Comparison of ENCODE assay signal across 8 mouse cellular contexts in the genomic region with DNA sequence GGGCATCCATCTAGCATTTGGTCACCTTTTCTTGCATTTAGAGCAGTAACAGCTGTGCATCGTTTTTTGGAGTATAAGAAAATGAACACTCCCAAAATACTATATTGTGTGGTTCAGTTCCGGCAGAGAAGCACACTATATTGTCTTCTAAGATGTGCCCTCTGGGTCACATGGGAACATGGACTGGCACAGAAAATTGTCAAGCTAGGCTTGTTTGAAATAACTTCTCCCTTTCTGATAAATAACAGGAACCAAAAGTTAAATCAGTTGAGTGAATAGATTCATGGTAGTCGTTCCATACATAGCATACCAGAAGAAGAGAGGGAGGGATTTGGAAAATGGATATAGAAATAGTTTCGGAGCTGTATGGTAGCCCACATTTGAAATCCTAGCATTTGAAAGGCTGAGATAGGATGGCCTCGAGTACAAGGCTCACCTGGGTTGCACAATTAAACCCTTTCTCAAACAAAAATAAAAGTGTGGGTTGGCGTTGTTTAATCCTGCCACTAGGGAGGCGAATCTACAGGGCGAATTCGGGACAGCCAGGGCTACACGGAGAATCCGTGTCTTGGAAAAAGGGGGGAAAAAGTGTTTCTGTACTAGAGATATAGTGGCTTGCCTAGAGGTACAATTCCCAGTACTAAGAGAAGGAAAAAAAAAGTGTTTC. TPM values are rescaled to one million over a fixed set of nuclear protein-coding genes. Genes with fewer than 3 reads are reported as not detected.
DNase-seq lines count a peak whose midpoint lies in the region; ATAC-seq and TF ChIP-seq lines count a peak whose summit lies in the region.

No protein-coding gene starts in this region.

- 12% methylated on average over 11 of the region's 11 CpGs for WGBS in kidney, postnatal 0 days
- WGBS in hindbrain, postnatal 0 days = 10% methylated on average over 11 of the region's 11 CpGs
- WGBS in midbrain, postnatal 0 days = 13% methylated on average over 11 of the region's 11 CpGs

- peak overlapping the region; percentile 96 for H3K27ac ChIP-seq in kidney, postnatal 0 days
- H3K27ac ChIP-seq in hindbrain, postnatal 0 days = peak overlapping the region; percentile 62
- H3K27ac ChIP-seq in midbrain, postnatal 0 days (ENCODE audit: low read depth, low read length) = peak overlapping the region; percentile 49; the same call in 1 of the 2 replicates

- H3K4me1 ChIP-seq in kidney, postnatal 0 days (replicated peaks; ENCODE audit: insufficient read depth, low read length) = peaks cover 31% of the 10 kb centered on the region
- H3K4me1 ChIP-seq in hindbrain, postnatal 0 days (ENCODE audit: insufficient read depth, low read length) = peaks cover 12% of the 10 kb centered on the region
- 0 out of 2 replicates have a peak, but pooled peaks cover 7% of the 10 kb centered on the region for H3K4me1 ChIP-seq in midbrain, postnatal 0 days (ENCODE audit: insufficient read depth, low read length)

- peak overlapping the region; percentile 73 for H3K4me2 ChIP-seq in kidney, postnatal 0 days (ENCODE audit: low read length)
- peak overlapping the region; percentile 76 for H3K4me2 ChIP-seq in hindbrain, postnatal 0 days (ENCODE audit: low read depth, low read length)
- H3K4me2 ChIP-seq in midbrain, postnatal 0 days (ENCODE audit: low read depth, low read length, poor library complexity, severe bottlenecking) = peak overlapping the region; percentile 66

- no peaks in the 10 kb centered on the region for H3K27me3 ChIP-seq in kidney, postnatal 0 days (ENCODE audit: insufficient read depth, low read length)
- no peaks in the 10 kb centered on the region for H3K27me3 ChIP-seq in hindbrain, postnatal 0 days (ENCODE audit: insufficient read depth, low read length)
- H3K27me3 ChIP-seq in midbrain, postnatal 0 days (ENCODE audit: insufficient read depth, low read length) = no peaks in the 10 kb centered on the region

- peak overlapping the region; percentile 49; the same call in 1 of the 2 replicates for H3K9ac ChIP-seq in kidney, postnatal 0 days (ENCODE audit: low read depth, low read length)
- H3K9ac ChIP-seq in hindbrain, postnatal 0 days (replicated peaks; ENCODE audit: low read length) = peak overlapping the region; percentile 91; the same call in 1 of the 2 replicates
- no peak overlapping the region; the same call in 1 of the 2 replicates for H3K9ac ChIP-seq in midbrain, postnatal 0 days (replicated peaks; ENCODE audit: low read length, poor library complexity, severe bottlenecking)

- H3K9me3 ChIP-seq in kidney, postnatal 0 days (replicated peaks; ENCODE audit: low read length) = no peaks in the 10 kb centered on the region
- no peaks in the 10 kb centered on the region for H3K9me3 ChIP-seq in hindbrain, postnatal 0 days (ENCODE audit: low read length)
- H3K9me3 ChIP-seq in midbrain, postnatal 0 days (ENCODE audit: low read length) = no peaks in the 10 kb centered on the region

- TF ChIP-seq CTCF in kidney, postnatal 0 days (IDR thresholded peaks at IDR 0.05; ENCODE audit: low read depth) = peak; percentile 57
- peak; percentile 59 for TF ChIP-seq CTCF in hindbrain, postnatal 0 days (IDR thresholded peaks at IDR 0.05; ENCODE audit: low read depth)
- TF ChIP-seq CTCF in midbrain, postnatal 0 days (IDR thresholded peaks at IDR 0.05) = peak; percentile 53

- H3K4me3 ChIP-seq in kidney, postnatal 0 days (replicated peaks; ENCODE audit: low read depth, low read length) = peak overlapping the region; percentile 91
- peak overlapping the region; percentile 96 for H3K4me3 ChIP-seq in hindbrain, postnatal 0 days (ENCODE audit: low read length)
- peak overlapping the region; percentile 95 for H3K4me3 ChIP-seq in midbrain, postnatal 0 days (ENCODE audit: low read depth, low read length)

- no peak for DNase-seq in kidney, postnatal 0 days (ENCODE audit: low spot score)
- DNase-seq in kidney, postnatal 10 days = no peak
- no peak for DNase-seq in hindbrain, postnatal 0 days (ENCODE audit: low spot score)
- DNase-seq in midbrain, postnatal 0 days (ENCODE audit: low spot score) = no peak
- no peak for DNase-seq in MN1 (ENCODE audit: low spot score)
- DNase-seq in left cerebral cortex, adult 8-10 months (ENCODE audit: low spot score in 2 of 2) = no peak
- no peak for DNase-seq in spleen, adult 18-20 months

- 0 out of 2 replicates have a peak, but pooled peaks cover 8% of the 10 kb centered on the region for H3K36me3 ChIP-seq in kidney, postnatal 0 days (ENCODE audit: insufficient read depth, low read length)
- H3K36me3 ChIP-seq in hindbrain, postnatal 0 days (ENCODE audit: insufficient read depth, low read length) = no peaks in the 10 kb centered on the region
- no peaks in the 10 kb centered on the region for H3K36me3 ChIP-seq in midbrain, postnatal 0 days (ENCODE audit: insufficient read depth, low read length)

- peak; percentile 22 for ATAC-seq in kidney, postnatal 0 days (replicated peaks; ENCODE audit: low FRiP score, low read depth)
- ATAC-seq in common myeloid progenitor, adult 5-6 weeks (replicated peaks; ENCODE audit: low read depth, poor library complexity, severe bottlenecking) = peak; percentile 8
- peak; percentile 62 for ATAC-seq in hindbrain, postnatal 0 days
- peak; percentile 43 for ATAC-seq in midbrain, postnatal 0 days (ENCODE audit: low FRiP score)

RNA-seq across cellular contexts. Expression of gene Adipor1, which starts 0.5 kb away (rescaled TPM):
- polyA plus RNA-seq in kidney, postnatal 0 days (2015; fragmentation: Nextera tagmentation; extraction: Ambion mirVana) = 94.4 and 95.6 TPM in 2 replicates
- total RNA-seq in common myeloid progenitor, adult 5-6 weeks (2017) = 29.5 and 36.4 TPM in 2 replicates
- total RNA-seq in hindbrain, postnatal 0 days (2014; rRNA removed) = 115 and 120 TPM in 2 replicates
- polyA plus RNA-seq in hindbrain, postnatal 0 days (2015; fragmentation: Nextera tagmentation; extraction: Ambion mirVana) = 79.7 and 81.2 TPM in 2 replicates
- total RNA-seq in midbrain, postnatal 0 days (2014; rRNA removed) = 98.7 and 110 TPM in 2 replicates
- 74.1 and 80.5 TPM in 2 replicates for polyA plus RNA-seq in midbrain, postnatal 0 days (2015; fragmentation: Nextera tagmentation; extraction: Ambion mirVana)
- 10 to 100 TPM; 55.4 to 62.1 (median 57.5) TPM for total RNA-seq in left cerebral cortex, adult 8-10 months (2022)

RNA-seq across cellular contexts. Expression of gene Cyb5r1, which starts 9.3 kb away (rescaled TPM):
- 16.1 and 22.7 TPM in 2 replicates for polyA plus RNA-seq in kidney, postnatal 0 days (2015; fragmentation: Nextera tagmentation; extraction: Ambion mirVana)
- total RNA-seq in common myeloid progenitor, adult 5-6 weeks (2017) = 22.5 and 23.4 TPM in 2 replicates
- total RNA-seq in hindbrain, postnatal 0 days (2014; rRNA removed) = 5.6 and 10.8 TPM in 2 replicates
- 11.2 and 11.3 TPM in 2 replicates for polyA plus RNA-seq in hindbrain, postnatal 0 days (2015; fragmentation: Nextera tagmentation; extraction: Ambion mirVana)
- 5.3 and 7.4 TPM in 2 replicates for total RNA-seq in midbrain, postnatal 0 days (2014; rRNA removed)
- 7.9 and 8.3 TPM in 2 replicates for polyA plus RNA-seq in midbrain, postnatal 0 days (2015; fragmentation: Nextera tagmentation; extraction: Ambion mirVana)
- total RNA-seq in left cerebral cortex, adult 8-10 months (2022) = 10 to 100 TPM; 22.7 to 30.1 (median 25.8) TPM

RNA-seq across cellular contexts. Expression of gene 4933406M09Rik, which starts 28.9 kb away (rescaled TPM):
- polyA plus RNA-seq in kidney, postnatal 0 days (2015; fragmentation: Nextera tagmentation; extraction: Ambion mirVana) = not detected in 2 replicates
- not detected in 2 replicates for total RNA-seq in common myeloid progenitor, adult 5-6 weeks (2017)
- total RNA-seq in hindbrain, postnatal 0 days (2014; rRNA removed) = not detected in 2 replicates
- polyA plus RNA-seq in hindbrain, postnatal 0 days (2015; fragmentation: Nextera tagmentation; extraction: Ambion mirVana) = not detected in 2 replicates
- not detected in 2 replicates for total RNA-seq in midbrain, postnatal 0 days (2014; rRNA removed)
- not detected in 2 replicates for polyA plus RNA-seq in midbrain, postnatal 0 days (2015; fragmentation: Nextera tagmentation; extraction: Ambion mirVana)
- total RNA-seq in left cerebral cortex, adult 8-10 months (2022) = not detected

RNA-seq across cellular contexts. Expression of gene Klhl12, which starts 40.7 kb away (rescaled TPM):
- 17.8 and 21.2 TPM in 2 replicates for polyA plus RNA-seq in kidney, postnatal 0 days (2015; fragmentation: Nextera tagmentation; extraction: Ambion mirVana)
- 21.8 and 28.1 TPM in 2 replicates for total RNA-seq in common myeloid progenitor, adult 5-6 weeks (2017)
- total RNA-seq in hindbrain, postnatal 0 days (2014; rRNA removed) = 25.6 and 28.5 TPM in 2 replicates
- polyA plus RNA-seq in hindbrain, postnatal 0 days (2015; fragmentation: Nextera tagmentation; extraction: Ambion mirVana) = 35.1 and 36.9 TPM in 2 replicates
- 26.4 and 42.7 TPM in 2 replicates for total RNA-seq in midbrain, postnatal 0 days (2014; rRNA removed)
- 33.9 and 35.3 TPM in 2 replicates for polyA plus RNA-seq in midbrain, postnatal 0 days (2015; fragmentation: Nextera tagmentation; extraction: Ambion mirVana)
- 10 to 100 TPM; 35.5 to 39.8 (median 36.9) TPM for total RNA-seq in left cerebral cortex, adult 8-10 months (2022)

RNA-seq across cellular contexts. Expression of gene Tmem183a, which starts 52.9 kb away (rescaled TPM):
- polyA plus RNA-seq in kidney, postnatal 0 days (2015; fragmentation: Nextera tagmentation; extraction: Ambion mirVana) = 56.7 and 65.7 TPM in 2 replicates
- total RNA-seq in common myeloid progenitor, adult 5-6 weeks (2017) = 44.0 and 51.2 TPM in 2 replicates
- total RNA-seq in hindbrain, postnatal 0 days (2014; rRNA removed) = 189 and 200 TPM in 2 replicates
- polyA plus RNA-seq in hindbrain, postnatal 0 days (2015; fragmentation: Nextera tagmentation; extraction: Ambion mirVana) = 100 and 106 TPM in 2 replicates
- total RNA-seq in midbrain, postnatal 0 days (2014; rRNA removed) = 245 and 286 TPM in 2 replicates
- 120 and 125 TPM in 2 replicates for polyA plus RNA-seq in midbrain, postnatal 0 days (2015; fragmentation: Nextera tagmentation; extraction: Ambion mirVana)
- total RNA-seq in left cerebral cortex, adult 8-10 months (2022) = 10 to 100 TPM; 50.0 to 66.6 (median 59.1) TPM

Comparison
In these comparisons a context has a peak if more than half of its experiments do, and no peak if none do; other contexts are left out.
1. ATAC-seq: peak in every context shown above with its lines; median percentile 62 in hindbrain, postnatal 0 days; 43 in midbrain, postnatal 0 days; 22 in kidney, postnatal 0 days; 8 in common myeloid progenitor, adult 5-6 weeks.